Comparison of ENCODE assay signal across 10 mouse cellular contexts in the genomic region with DNA sequence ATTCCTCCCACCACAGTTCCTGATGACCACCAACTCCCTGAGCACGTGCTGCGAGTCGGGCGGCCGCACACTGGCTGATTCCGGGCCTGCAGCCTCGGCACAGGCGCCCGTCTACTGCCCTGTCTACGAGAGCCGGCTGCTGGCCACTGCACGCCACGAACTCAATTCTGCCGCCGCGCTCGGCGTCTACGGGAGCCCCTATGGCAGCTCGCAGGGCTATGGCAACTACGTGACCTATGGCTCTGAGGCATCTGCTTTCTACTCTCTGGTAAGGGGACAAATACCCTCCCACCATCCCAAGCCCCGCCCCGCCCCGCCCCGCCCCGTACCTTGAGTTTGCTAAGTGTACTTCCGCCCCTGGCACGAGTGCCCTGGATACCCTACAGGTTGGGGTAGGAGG. TPM values are rescaled to one million over a fixed set of nuclear protein-coding genes. Genes with fewer than 3 reads are reported as not detected.
DNase-seq lines count a peak whose midpoint lies in the region; ATAC-seq lines count a peak whose summit lies in the region.
"Had no signal": no experiment of that assay in that cellular context is flagged by ENCODE, and none has a peak within 500 bp of the region (broad histone marks: within the 10 kb centered on the region; RNA-seq: fewer than 3 reads in every experiment).

No protein-coding gene starts in this region.

- H3K4me1 ChIP-seq in heart, embryonic 12.5 days (replicated peaks), result peaks cover 63% of the 10 kb centered on the region
- H3K4me1 ChIP-seq in forebrain, embryonic 14.5 days (ENCODE audit: control insufficient read depth, insufficient read depth, low read length), result peaks cover 10% of the 10 kb centered on the region; the same call in 1 of the 2 replicates
- peaks cover 42% of the 10 kb centered on the region for H3K4me1 ChIP-seq in neural tube, embryonic 13.5 days (replicated peaks)

- 2% methylated on average over 28 of the region's 28 CpGs for whole genome bisulfite sequencing in heart, embryonic 12.5 days
- WGBS in forebrain, embryonic 14.5 days, result under 1% methylated on average over 28 of the region's 28 CpGs
- WGBS in neural tube, embryonic 13.5 days, result under 1% methylated on average over 28 of the region's 28 CpGs

- H3K36me3 ChIP-seq in heart, embryonic 12.5 days, result peaks cover 16% of the 10 kb centered on the region
- no peaks in the 10 kb centered on the region for H3K36me3 ChIP-seq in forebrain, embryonic 14.5 days (ENCODE audit: control insufficient read depth, insufficient read depth, low read length)
- H3K36me3 ChIP-seq in neural tube, embryonic 13.5 days, result no peaks in the 10 kb centered on the region

- DNase-seq in heart, adult 11 months, result no peak
- peak; percentile 31 for DNase-seq in forebrain, embryonic 14.5 days (ENCODE audit: low spot score)
- peak; percentile 15 to 46 for DNase-seq in kidney, postnatal 25 days
- DNase-seq in adrenal gland, adult 18-20 months (ENCODE audit: low spot score in 2 of 2), result no peak
- DNase-seq in layer of hippocampus, postnatal 25 days (ENCODE audit: extremely low spot score in 1 of 2, low spot score in 1 of 2), result no peak
- no peak for DNase-seq in cerebellum, adult 11-12 months

- ATAC-seq in heart, embryonic 12.5 days (ENCODE audit: insufficient number of reproducible peaks, low FRiP score), result no peak
- ATAC-seq in forebrain, embryonic 14.5 days, result peak; percentile 47
- ATAC-seq in neural tube, embryonic 13.5 days (ENCODE audit: low read depth), result 0 out of 2 replicates have a peak, but pooled peaks have one; percentile 24

- peak overlapping the region; percentile 71 for H3K4me3 ChIP-seq in heart, embryonic 12.5 days
- H3K4me3 ChIP-seq in forebrain, embryonic 14.5 days (ENCODE audit: low read depth, low read length), result 0 out of 2 replicates have a peak overlapping the region, but pooled peaks have one; percentile 2
- 0 out of 2 replicates have a peak overlapping the region, but pooled peaks have one; percentile 4 for H3K4me3 ChIP-seq in neural tube, embryonic 13.5 days

- no peaks in the 10 kb centered on the region for H3K9me3 ChIP-seq in heart, embryonic 12.5 days (replicated peaks)
- H3K9me3 ChIP-seq in forebrain, embryonic 14.5 days (replicated peaks; ENCODE audit: control insufficient read depth, low read length), result no peaks in the 10 kb centered on the region
- H3K9me3 ChIP-seq in neural tube, embryonic 13.5 days, result no peaks in the 10 kb centered on the region

- H3K27ac ChIP-seq in heart, embryonic 12.5 days (ENCODE audit: poor library complexity, severe bottlenecking), result peak overlapping the region; percentile 93
- H3K27ac ChIP-seq in forebrain, embryonic 14.5 days (ENCODE audit: low read depth, low read length), result no peak overlapping the region
- H3K27ac ChIP-seq in neural tube, embryonic 13.5 days (replicated peaks), result no peak overlapping the region

- peak overlapping the region; percentile 89 for H3K9ac ChIP-seq in heart, embryonic 12.5 days
- no peak overlapping the region for H3K9ac ChIP-seq in forebrain, embryonic 14.5 days (ENCODE audit: low read length)
- no peak overlapping the region for H3K9ac ChIP-seq in neural tube, embryonic 13.5 days

- H3K27me3 ChIP-seq in heart, embryonic 12.5 days (replicated peaks), result peaks cover 89% of the 10 kb centered on the region
- H3K27me3 ChIP-seq in forebrain, embryonic 14.5 days (replicated peaks; ENCODE audit: control insufficient read depth, insufficient read depth, low read length), result peaks cover 96% of the 10 kb centered on the region
- H3K27me3 ChIP-seq in neural tube, embryonic 13.5 days, result peaks cover 100% of the 10 kb centered on the region

- H3K4me2 ChIP-seq in heart, embryonic 12.5 days, result peak overlapping the region; percentile 77
- peak overlapping the region; percentile 28 for H3K4me2 ChIP-seq in forebrain, embryonic 14.5 days (ENCODE audit: low read length)
- H3K4me2 ChIP-seq in neural tube, embryonic 13.5 days, result peak overlapping the region; percentile 27

RNA-seq across cellular contexts. Expression of a gene that starts 5.2 kb away (rescaled TPM):
- 62.4 and 65.9 TPM in 2 replicates for polyA plus RNA-seq in heart, embryonic 12.5 days (2016; fragmentation: Nextera tagmentation; extraction: Ambion mirVana)
- polyA plus RNA-seq in forebrain, embryonic 14.5 days (2014; fragmentation: Nextera tagmentation; extraction: Ambion mirVana), result 0.06 TPM in 1 of 2 replicates, not detected in the other
- 0.80 and 1.1 TPM in 2 replicates for polyA plus RNA-seq in neural tube, embryonic 13.5 days (2015; fragmentation: Nextera tagmentation; extraction: Ambion mirVana)
- not detected for total RNA-seq in adrenal gland, adult 18-20 months (2021)
- total RNA-seq in layer of hippocampus, postnatal 25 days (2021), result not detected
- total RNA-seq: neutrophil, adult 5-6 weeks had no signal
- polyA plus RNA-seq: cortical plate, adult 2 months had no signal

Comparison
In these comparisons a context has a peak if more than half of its experiments do, and no peak if none do; other contexts are left out.
1. H3K4me2 ChIP-seq: peak in every context shown above with its lines; median percentile 77 in heart, embryonic 12.5 days; 28 in forebrain, embryonic 14.5 days; 27 in neural tube, embryonic 13.5 days.
2. H3K4me3 ChIP-seq: peak in every context shown above with its lines; median percentile 71 in heart, embryonic 12.5 days; 4 in neural tube, embryonic 13.5 days; 2 in forebrain, embryonic 14.5 days.
3. DNase-seq: peak in forebrain, embryonic 14.5 days (single experiment) and kidney, postnatal 25 days (2 of 2); none in heart, adult 11 months (single experiment), adrenal gland, adult 18-20 months (0 of 2), layer of hippocampus, postnatal 25 days (0 of 2) and cerebellum, adult 11-12 months (single experiment).
4. RNA of a gene that starts 5.2 kb away (polyA plus RNA-seq): 62.4 to 65.9 TPM in heart, embryonic 12.5 days; 0.80 to 1.1 TPM in neural tube, embryonic 13.5 days and 0.06 TPM in forebrain, embryonic 14.5 days; every median in the first group is over 10 times any median in the second.